Mouse (Mus musculus) megakaryocyte-erythroid progenitor cell, adult 5-6 weeks (primary cell): ENCODE results near the gene Mst1. TPM values are rescaled to one million over a fixed set of nuclear protein-coding genes. Genes with fewer than 3 reads are reported as not detected.

Source experiments
- ATAC-seq: replicated peaks from 2 replicates; pipeline ENCODE4 v1.8.0; 2016; ENCODE audit warnings: mild to moderate bottlenecking, inconsistent platforms; ENCODE audit not compliant: severe bottlenecking, poor library complexity, low FRiP score, low TSS enrichment
- total RNA-seq, 2 experiments: library from RNA; stranded (forward) in 1 of 2; stranded (reverse) in 1 of 2; fragments of 200-1000, 215-1000 nt in 1 of 2; fragments of >200 nt in 1 of 2; fragmentation: Nextera tagmentation in 1 of 2; gene quantifications; 2 replicates each; pipeline ENCODE4 v1.2.3; 2014 to 2017

Mst1 gene
- total RNA-seq (2014; fragmentation: Nextera tagmentation) (not detected in 2 replicates), total RNA-seq (2017) (0.30 TPM in 1 of 2 replicates, not detected in the other)

DNA sequence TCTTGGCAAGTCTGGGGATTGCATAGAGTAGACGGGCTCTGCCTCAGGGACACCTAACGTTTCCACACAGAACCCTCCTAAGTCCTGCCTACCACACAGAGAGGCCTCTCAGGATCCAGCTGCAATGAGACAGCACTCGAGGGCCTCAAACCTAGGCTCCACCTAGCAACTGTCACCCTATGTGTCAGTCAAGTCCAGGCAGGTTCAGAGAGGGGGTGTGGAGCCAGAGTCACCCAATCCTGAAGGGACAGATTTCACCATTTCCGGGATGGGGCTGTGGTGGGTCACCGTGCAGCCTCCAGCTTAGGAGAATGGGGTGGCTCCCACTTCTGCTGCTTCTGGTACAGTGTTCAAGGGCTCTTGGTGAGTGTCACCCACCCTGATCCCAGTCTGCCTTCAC lies at the start of gene Mst1:
TSS of gene Mst1 (plus strand) at position 269 of the 400 bp plus-strand sequence.
- peak; percentile 30 for ATAC-seq

DNA sequence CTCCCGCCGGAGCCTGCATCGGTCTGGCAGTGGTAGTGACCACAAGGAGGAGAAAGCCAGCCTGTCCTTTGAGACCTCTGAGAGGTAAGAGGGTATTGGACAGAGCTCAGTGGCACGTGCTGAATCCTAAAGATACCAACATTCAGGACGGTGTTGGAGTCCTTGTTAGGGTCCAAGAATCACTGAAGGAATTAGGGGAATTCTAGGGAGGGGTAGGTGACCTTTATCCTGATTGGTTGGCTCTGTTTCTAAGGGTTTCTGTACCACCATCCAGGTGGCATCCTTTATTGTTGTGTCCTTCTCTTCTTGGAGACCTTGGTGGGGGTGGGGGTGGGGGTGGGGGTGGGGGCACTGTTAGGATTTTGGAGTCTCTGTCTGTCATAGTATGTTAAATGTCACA lies 48.1 kb upstream of the Mst1 start:
- ATAC-seq = no peak

DNA sequence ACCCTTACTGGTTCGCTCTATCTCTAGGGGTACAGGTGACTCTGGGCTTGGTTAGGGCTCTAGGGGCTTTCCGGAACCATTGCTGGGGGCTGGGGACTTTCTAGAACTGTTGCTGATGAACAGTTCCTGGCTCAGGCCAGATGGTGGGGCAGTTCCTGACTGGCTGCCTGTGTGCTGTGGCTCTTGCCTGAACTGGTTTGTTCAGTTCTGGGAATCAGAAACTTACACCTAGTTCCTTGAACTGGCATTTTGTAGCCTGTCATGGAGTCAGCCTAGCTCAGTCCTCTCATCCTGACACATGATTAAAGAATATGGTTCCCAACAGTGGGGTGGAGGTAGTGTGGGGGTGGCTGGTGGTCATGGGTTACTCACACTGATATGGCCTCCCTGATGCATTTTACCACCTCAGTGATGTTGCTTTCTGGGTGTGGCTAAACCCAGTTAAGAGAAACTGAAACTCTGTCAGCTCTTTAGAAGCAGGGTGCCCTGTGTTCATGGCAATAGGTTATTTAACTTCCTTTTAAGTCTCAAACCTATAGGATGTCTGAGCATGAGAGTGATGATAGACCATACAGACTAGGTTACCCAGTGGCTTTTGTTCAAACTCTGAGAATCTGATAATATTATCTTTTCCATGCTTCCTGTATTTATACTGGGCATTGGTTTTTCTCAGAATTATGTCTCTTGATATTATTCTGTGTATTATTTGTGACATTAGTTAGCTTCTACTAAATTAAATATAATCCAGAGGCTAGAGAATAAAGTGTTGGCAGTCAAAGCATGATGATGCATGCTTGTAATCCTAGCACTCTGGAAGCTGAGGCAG lies 44.7 kb upstream of the Mst1 start:
- ATAC-seq = peak; percentile 59; the same call in 1 of the 2 replicates

DNA sequence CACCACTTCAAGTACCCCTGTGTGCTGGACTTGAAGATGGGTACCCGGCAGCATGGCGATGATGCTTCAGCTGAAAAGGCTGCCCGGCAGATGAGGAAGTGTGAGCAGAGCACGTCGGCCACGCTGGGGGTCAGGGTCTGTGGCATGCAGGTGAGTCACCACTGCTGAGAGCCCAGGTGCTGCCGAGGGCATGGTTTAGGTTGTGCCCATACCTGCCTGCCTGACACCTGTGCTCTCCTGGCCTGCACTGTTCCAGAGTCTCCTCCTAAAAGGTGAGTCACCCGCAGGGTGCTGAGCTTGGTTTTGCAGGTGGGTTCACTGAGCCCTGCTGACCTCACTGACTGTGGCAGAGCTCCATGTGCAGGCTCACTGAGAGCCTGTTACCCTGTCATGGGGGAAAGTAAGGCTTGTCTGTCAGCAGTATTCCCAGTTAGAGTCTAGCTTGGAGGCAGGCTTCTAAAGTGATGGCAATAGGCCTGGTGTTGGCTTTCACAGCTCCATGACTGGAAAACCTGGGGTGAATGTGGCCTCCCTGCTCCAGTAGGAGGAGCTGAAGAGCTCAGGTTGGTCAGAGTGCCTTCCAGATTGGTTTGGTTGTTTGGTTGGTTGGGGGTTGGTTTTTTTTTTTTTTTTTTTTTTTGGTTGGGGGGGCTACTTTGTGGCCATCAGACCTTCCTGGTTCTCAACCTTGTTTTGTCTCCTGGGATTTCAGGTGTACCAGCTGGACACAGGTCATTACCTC lies 35.3 kb upstream of the Mst1 start:
- ATAC-seq = no peak

DNA sequence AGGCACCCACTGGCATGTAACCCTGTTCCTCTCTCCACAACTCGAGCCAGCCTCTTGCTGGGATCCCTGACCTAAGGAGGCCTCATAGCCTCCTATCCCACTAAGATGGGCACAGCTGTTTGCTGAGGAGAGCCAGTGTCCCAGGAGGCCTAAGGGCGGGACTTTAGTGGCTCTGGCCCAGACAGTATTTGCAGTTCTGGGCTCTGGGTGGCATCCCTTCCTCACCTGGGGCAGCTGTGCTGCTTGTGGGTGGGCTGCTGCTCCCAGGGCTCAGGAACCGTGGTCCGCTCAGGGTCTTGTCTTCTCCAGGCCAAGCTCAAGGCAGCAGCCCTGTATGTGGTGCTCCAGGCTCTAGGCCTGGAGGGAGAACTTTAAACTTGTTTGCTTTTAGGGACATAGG lies 33.7 kb upstream of the Mst1 start:
- no peak for ATAC-seq

DNA sequence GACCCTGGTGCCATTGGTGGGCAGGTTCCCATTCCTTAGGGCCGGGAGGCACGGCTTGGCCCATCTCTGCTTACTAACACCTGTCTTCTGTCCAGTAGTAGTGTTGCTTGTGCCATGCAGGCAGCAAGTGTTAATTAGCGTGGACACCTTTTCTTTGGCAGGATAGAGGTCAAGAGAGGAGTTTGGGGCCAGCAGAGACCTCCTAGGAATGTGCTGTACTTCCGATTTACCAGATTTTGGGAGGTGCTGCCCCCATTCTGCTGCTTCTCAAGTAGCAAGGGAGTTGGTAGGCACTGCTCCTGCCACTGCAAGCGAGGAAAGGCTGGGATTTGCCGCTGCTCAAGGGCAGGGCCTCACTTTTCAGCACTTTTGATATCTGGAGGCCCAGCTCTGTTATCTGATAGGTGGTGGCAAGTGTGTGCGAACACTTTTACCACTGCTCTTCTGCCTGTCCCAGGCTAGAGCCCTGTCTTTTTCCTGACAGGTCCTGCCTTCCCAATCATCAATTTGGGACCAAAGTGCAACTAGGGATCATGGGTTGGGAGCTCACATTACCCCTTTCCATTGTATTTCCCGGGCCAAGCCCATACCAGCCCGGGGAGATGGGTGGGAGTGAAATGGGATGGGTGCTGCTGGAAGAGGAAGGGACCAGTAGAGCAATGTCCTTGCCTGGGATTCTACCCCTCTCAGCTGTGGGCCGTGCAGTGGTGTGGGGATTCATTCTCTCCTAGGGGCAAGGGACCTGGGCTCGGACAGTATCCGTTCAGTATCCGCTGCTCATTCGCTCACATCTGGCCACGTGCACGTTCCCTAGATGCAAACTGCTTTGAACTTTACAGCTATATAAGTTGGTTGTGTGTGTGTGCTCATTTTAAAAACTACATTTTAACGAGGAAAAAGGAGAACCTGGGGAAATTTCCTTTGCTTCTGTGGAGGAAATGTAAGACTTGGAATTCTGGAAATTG lies 32.4 kb upstream of the Mst1 start:
- ATAC-seq = peak; percentile 28; the same call in 1 of the 2 replicates

DNA sequence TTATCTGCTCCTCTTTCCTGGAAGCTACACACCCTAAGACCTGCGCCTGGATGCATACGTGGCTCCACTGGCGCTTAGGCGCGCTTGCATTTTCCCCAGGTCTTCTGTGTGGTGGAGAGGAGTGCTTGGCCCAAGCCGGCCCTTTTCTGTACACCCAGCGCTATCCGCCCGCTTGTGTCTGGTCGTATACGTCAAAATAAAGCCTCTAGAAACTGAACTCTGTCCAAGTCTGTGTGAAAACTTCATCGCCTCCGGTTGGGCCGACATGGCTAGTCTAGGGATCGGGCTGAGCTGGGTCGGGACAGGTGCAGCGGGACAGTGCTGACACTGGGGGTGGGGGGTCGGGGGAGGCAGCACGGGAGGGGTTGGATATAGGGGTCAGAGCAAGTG lies 31.7 kb upstream of the Mst1 start:
- ATAC-seq = no peak; the same call in 1 of the 2 replicates

DNA sequence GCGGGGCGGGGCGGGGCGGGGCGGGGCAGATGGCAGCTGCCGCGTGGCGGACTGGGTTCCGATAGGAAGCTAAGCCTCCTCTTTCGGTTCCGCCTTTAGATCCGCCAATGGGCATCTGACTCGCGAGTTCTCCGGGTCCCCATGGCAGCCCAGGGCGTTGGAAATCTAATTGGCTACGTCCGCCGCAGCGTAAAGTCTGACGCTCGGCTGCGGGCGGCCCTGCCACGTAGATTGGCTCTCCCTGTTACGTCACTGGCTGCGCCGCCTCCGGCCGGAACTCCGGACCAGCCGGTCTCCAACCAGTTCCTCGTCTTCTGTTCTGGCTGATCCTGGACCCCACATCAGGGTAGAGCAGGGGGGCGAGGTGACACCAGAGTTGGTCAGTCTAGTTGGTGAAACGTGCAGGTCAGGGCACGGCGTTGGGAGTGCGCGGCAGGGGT lies 31.2 kb upstream of the Mst1 start, which contains the start of gene Gmppb:
TSS of gene Gmppb (plus strand) at position 227 of the 440 bp plus-strand sequence.
- ATAC-seq = peak; percentile 79

DNA sequence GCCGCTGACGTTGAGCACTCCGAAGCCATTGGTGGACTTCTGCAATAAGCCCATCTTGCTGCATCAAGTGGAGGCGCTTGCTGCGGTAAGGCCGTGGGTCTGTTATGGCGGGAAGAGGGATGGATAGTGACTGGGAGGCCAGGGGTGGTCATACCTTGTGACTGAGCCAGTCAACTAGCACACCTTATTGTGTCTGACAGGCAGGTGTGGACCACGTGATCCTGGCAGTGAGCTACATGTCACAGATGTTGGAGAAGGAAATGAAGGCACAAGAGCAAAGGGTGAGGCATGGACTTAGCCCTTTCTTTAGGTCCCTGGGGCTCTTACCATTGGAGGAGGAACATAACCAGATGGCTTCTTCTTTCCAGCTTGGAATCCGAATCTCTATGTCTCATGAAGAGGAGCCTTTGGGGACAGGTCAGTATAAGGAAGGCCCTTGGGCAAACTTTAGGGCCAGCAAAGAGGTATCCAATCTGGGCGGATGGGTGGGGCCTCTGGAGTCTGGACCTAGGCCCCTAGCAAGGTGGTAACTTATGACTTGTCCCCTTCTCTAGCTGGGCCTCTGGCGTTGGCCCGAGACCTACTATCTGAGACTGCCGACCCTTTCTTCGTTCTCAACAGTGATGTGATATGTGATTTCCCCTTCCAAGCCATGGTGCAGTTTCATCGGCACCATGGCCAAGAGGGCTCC lies 30.5 kb upstream of the Mst1 start:
- no peak for ATAC-seq

DNA sequence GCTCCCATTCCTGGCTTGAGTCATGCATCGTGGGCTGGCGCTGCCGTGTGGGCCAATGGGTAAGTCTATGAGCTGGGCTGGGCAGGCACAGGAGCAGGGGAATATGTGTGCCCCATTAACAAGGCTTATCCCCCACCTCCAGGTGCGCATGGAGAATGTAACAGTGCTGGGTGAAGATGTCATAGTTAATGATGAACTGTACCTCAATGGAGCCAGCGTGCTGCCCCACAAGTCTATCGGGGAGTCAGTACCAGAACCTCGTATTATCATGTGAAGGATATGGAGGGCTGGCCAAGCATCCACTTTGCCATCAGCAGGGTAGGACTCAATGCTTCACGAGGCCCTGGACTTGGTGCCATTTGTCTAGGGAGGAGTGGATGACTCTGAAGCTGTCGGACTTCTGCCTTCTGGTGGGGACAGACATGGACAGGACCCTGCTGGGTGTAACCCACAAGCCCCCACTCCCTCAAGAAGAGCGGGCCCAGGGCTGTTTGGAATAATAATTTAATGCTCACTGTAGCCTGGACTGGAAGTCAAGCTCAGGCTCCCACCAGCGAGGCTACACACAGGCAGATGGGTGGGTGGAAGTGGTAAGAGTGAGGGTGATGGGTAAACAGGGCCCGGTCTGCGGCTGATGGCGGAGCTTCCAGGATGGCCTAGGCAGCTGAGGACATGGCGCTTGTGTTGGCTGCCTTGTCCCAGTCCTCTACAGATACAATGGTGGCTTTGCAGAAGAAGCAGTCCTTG lies 28.9 kb upstream of the Mst1 start:
- ATAC-seq = no peak

DNA sequence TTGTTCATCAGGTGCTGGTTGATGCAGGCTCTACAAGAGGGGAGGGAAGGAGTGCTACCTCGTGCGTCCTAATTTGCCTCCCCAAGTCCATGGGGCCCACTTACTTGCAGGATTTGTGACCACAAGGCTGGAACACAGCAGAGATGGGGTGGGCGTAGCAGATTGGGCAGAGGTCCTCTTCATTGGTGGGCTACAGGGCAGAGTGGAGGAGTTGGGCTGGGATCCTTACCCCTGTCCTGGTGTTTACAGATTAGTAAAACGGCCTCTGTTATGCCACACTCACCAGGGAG lies 28.4 kb upstream of the Mst1 start:
- no peak for ATAC-seq

DNA sequence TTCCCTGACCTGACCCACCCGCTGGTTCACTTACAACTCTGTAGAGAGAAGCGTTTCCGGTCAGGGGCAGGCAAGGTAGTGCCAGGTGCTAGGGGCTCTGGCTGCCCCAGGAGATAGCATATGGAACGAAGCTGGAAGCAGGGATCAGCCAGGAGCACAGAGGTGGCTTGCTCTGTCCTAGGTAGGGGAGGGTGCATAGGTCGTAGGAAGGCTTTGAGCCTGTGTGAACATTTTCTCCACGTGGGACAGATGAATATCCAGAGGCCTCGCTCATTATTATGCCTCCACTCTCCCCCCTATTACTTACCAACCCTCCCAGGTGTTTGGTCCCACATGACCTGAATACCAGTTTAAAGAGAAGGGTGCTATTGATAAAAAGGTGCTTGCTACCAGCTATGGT lies 27.8 kb upstream of the Mst1 start:
- no peak for ATAC-seq

DNA sequence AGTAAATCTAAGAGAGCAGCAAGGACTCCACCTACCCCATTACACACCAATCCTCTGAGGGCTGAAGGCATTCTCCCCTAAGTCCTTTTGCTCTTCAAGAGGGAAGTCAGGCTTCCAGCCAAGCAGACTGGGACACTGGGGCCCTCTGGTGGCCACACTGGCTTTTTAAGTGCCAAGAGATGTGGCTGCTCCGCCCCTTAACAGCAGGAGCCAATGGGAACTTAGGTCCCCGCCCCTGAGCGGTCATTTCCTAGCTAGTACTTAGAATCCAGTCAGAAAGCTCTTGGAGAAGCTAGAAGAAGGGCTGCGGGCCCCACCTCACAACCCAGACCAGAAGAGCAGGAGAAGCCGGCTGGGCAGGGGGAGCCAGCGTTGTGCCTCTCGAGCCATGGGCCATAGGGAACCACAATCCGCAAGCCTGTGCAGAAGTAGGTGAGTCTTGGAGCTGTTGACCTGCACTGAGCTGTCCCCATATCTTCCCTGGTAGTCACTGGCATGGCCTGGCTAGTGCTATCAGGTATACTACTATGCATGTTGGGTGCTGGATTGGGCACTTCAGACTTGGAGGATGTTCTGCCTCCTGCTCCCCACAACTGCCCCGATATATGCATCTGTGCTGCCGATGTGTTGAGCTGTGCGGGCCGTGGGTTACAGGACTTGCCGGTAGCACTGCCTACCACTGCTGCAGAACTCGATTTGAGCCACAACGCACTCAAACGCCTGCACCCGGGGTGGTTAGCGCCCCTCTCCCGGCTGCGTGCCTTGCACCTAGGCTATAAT lies 27.2 kb upstream of the Mst1 start, which contains the start of gene Amigo3:
TSS of gene Amigo3 (plus strand) at position 275 of the 780 bp plus-strand sequence.
- peak; percentile 69 for ATAC-seq

DNA sequence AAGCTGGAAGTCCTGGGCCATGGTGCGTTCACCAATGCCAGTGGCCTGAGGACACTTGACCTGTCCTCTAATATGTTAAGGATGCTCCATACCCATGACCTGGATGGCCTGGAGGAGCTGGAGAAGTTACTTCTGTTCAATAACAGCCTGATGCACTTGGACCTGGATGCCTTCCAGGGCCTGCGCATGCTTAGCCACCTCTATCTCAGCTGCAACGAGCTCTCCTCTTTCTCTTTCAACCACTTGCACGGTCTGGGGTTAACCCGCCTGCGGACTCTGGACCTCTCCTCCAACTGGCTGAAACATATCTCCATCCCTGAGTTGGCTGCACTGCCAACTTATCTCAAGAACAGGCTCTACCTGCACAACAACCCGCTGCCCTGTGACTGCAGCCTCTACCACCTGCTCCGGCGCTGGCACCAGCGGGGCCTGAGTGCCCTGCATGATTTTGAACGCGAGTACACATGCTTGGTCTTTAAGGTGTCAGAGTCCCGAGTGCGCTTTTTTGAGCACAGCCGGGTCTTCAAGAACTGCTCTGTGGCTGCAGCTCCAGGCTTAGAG lies 26.5 kb upstream of the Mst1 start:
- no peak for ATAC-seq

DNA sequence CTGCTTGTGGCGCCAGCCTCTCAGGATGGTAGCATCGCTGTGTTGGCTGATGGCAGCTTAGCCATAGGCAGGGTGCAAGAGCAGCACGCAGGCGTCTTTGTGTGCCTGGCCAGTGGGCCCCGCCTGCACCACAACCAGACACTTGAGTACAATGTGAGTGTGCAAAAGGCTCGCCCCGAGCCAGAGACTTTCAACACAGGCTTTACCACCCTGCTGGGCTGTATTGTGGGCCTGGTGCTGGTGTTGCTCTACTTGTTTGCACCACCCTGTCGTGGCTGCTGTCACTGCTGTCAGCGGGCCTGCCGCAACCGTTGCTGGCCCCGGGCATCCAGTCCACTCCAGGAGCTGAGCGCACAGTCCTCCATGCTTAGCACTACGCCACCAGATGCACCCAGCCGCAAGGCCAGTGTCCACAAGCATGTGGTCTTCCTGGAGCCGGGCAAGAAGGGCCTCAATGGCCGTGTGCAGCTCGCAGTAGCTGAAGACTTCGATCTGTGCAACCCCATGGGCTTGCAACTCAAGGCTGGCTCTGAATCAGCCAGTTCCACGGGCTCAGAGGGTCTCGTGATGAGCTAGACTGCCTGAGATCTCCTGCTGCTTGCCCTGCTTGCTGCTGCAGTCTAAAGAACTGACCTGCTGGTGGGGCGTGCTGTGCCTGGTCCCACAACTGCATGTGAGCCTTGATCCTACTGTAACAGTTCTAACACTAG lies 25.8 kb upstream of the Mst1 start:
- no peak for ATAC-seq

DNA sequence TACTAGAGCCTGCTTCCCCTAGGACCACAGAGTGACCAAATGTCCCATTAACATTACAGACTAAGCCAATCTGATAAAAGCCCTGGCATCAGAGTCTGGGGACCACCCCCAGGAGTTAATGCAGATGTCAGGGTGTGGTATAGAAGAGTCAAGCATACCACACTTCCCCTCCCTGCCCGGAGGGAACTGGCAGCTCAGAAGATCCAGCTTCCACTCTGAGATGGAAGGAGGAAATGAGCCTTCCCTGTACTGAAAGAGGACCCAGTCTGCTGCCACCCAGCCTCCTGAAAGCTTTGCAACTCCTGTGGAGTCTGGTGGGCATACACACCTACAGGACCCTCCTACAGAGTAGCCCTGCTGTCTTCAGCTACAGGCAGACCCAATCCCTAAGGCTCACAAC lies 25.2 kb upstream of the Mst1 start:
- ATAC-seq = no peak
